Mouse (Mus musculus): ENCODE measurements around the gene Polr2m. TPM values are rescaled to one million over a fixed set of nuclear protein-coding genes. Genes with fewer than 3 reads are reported as not detected.

Gene Polr2m
- polyA plus RNA-seq (2014; fragmentation: Nextera tagmentation; extraction: Ambion mirVana), result 278 and 305 TPM in 2 replicates

- Histone ChIP-seq H3K36me3 (ENCODE audit: control insufficient read depth, insufficient read depth, low read length) (peaks cover 32% of the 10 kb centered on the region), H3K4me3 (ENCODE audit: control insufficient read depth in 1 of 2, insufficient read depth in 1 of 2, low read depth in 1 of 2, low read length in 2 of 2) (peak within 1 kb of the TSS; percentile 94 to 100), H3K9ac (ENCODE audit: low read length) (peak within 1 kb of the TSS; percentile 100), H3K4me1 (ENCODE audit: control insufficient read depth in 2 of 2, insufficient read depth in 2 of 2, low read length in 2 of 2) (peaks cover 0 to 16% of the 10 kb centered on the region in 2 experiments), H3K27ac (replicated peaks in 1 of 2; ENCODE audit: control insufficient read depth in 1 of 2, insufficient read depth in 1 of 2, low read depth in 2 of 2, low read length in 2 of 2) (peak within 1 kb of the TSS; percentile 97), H3K4me2 (ENCODE audit: low read length) (peak within 1 kb of the TSS; percentile 90), H3K27me3 (ENCODE audit: control insufficient read depth, insufficient read depth, low read length) (no peaks in the 10 kb centered on the region), H3K9me3 (ENCODE audit: control insufficient read depth, low read length) (no peaks in the 10 kb centered on the region)
- ATAC-seq (ENCODE audit: insufficient number of reproducible peaks, insufficient read depth, low FRiP score, low read depth), result peak; percentile 97
- under 1% methylated on average over 70 of the region's 70 CpGs for WGBS
Observed at GRCm38 (mm10) chr9:71485475-71486094, at the start of gene Polr2m. Gene Polr2m (minus strand): TSS chr9:71485935.

GRCm38 (mm10) chr9:71535036-71535435 lies 49.3 kb upstream of the Polr2m start:
- Histone ChIP-seq H3K36me3 (ENCODE audit: control insufficient read depth, insufficient read depth, low read length) (peaks cover 77% of the 10 kb centered on the region), H3K4me2 (ENCODE audit: low read length) (no peak overlapping the region), H3K4me3 (ENCODE audit: control insufficient read depth in 1 of 2, insufficient read depth in 1 of 2, low read depth in 1 of 2, low read length in 2 of 2) (no peak overlapping the region), H3K9me3 (ENCODE audit: control insufficient read depth, low read length) (0 out of 2 replicates have a peak, but pooled peaks cover 2% of the 10 kb centered on the region), H3K9ac (ENCODE audit: low read length) (no peak overlapping the region), H3K27ac (replicated peaks in 1 of 2; ENCODE audit: control insufficient read depth in 1 of 2, insufficient read depth in 1 of 2, low read depth in 2 of 2, low read length in 2 of 2) (no peak overlapping the region), H3K27me3 (ENCODE audit: control insufficient read depth, insufficient read depth, low read length) (no peaks in the 10 kb centered on the region), H3K4me1 (ENCODE audit: control insufficient read depth in 2 of 2, insufficient read depth in 2 of 2, low read length in 2 of 2) (no peaks in the 10 kb centered on the region)
- 87% methylated on average over 2 of the region's 2 CpGs for WGBS
- no peak for ATAC-seq (ENCODE audit: insufficient number of reproducible peaks, insufficient read depth, low FRiP score, low read depth)

- Histone ChIP-seq H3K4me1 (ENCODE audit: control insufficient read depth in 2 of 2, insufficient read depth in 2 of 2, low read length in 2 of 2) (no peaks in the 10 kb centered on the region), H3K4me2 (ENCODE audit: low read length) (no peak overlapping the region), H3K36me3 (ENCODE audit: control insufficient read depth, insufficient read depth, low read length) (peaks cover 67% of the 10 kb centered on the region), H3K9ac (ENCODE audit: low read length) (no peak overlapping the region), H3K9me3 (ENCODE audit: control insufficient read depth, low read length) (0 out of 2 replicates have a peak, but pooled peaks cover 5% of the 10 kb centered on the region), H3K27me3 (ENCODE audit: control insufficient read depth, insufficient read depth, low read length) (no peaks in the 10 kb centered on the region), H3K4me3 (ENCODE audit: control insufficient read depth in 1 of 2, insufficient read depth in 1 of 2, low read depth in 1 of 2, low read length in 2 of 2) (no peak overlapping the region), H3K27ac (replicated peaks in 1 of 2; ENCODE audit: control insufficient read depth in 1 of 2, insufficient read depth in 1 of 2, low read depth in 2 of 2, low read length in 2 of 2) (no peak overlapping the region)
- 74% methylated on average over 2 of the region's 2 CpGs for WGBS
- ATAC-seq (ENCODE audit: insufficient number of reproducible peaks, insufficient read depth, low FRiP score, low read depth), result no peak
Observed at GRCm38 (mm10) chr9:71529960-71530359, 44.2 kb upstream of the Polr2m start.

GRCm38 (mm10) chr9:71527438-71527837 lies 41.7 kb upstream of the Polr2m start:
- ATAC-seq (ENCODE audit: insufficient number of reproducible peaks, insufficient read depth, low FRiP score, low read depth), result no peak
- H3K36me3 ChIP-seq (ENCODE audit: control insufficient read depth, insufficient read depth, low read length), result peaks cover 75% of the 10 kb centered on the region

GRCm38 (mm10) chr9:71523901-71524300 lies 38.2 kb upstream of the Polr2m start:
- H3K27ac ChIP-seq (replicated peaks in 1 of 2; ENCODE audit: control insufficient read depth in 1 of 2, insufficient read depth in 1 of 2, low read depth in 2 of 2, low read length in 2 of 2), result no peak overlapping the region
- no peak for ATAC-seq (ENCODE audit: insufficient number of reproducible peaks, insufficient read depth, low FRiP score, low read depth)
- H3K4me2 ChIP-seq (ENCODE audit: low read length), result no peak overlapping the region
- H3K4me3 ChIP-seq (ENCODE audit: control insufficient read depth in 1 of 2, insufficient read depth in 1 of 2, low read depth in 1 of 2, low read length in 2 of 2), result no peak overlapping the region
- no peaks in the 10 kb centered on the region for H3K27me3 ChIP-seq (ENCODE audit: control insufficient read depth, insufficient read depth, low read length)
- no peak overlapping the region for H3K9ac ChIP-seq (ENCODE audit: low read length)
- H3K36me3 ChIP-seq (ENCODE audit: control insufficient read depth, insufficient read depth, low read length), result peaks cover 67% of the 10 kb centered on the region
- H3K4me1 ChIP-seq (ENCODE audit: control insufficient read depth in 2 of 2, insufficient read depth in 2 of 2, low read length in 2 of 2), result no peaks in the 10 kb centered on the region
- 90% methylated on average over 4 of the region's 4 CpGs for WGBS
- H3K9me3 ChIP-seq (ENCODE audit: control insufficient read depth, low read length), result no peaks in the 10 kb centered on the region

More at GRCm38 (mm10) chr9:71527438-71527837, 41.7 kb upstream of the Polr2m start:
- Histone ChIP-seq H3K27me3 (ENCODE audit: control insufficient read depth, insufficient read depth, low read length) (no peaks in the 10 kb centered on the region), H3K4me2 (ENCODE audit: low read length) (no peak overlapping the region), H3K27ac (replicated peaks in 1 of 2; ENCODE audit: control insufficient read depth in 1 of 2, insufficient read depth in 1 of 2, low read depth in 2 of 2, low read length in 2 of 2) (no peak overlapping the region), H3K9me3 (ENCODE audit: control insufficient read depth, low read length) (0 out of 2 replicates have a peak, but pooled peaks cover 5% of the 10 kb centered on the region), H3K9ac (ENCODE audit: low read length) (no peak overlapping the region), H3K4me1 (ENCODE audit: control insufficient read depth in 2 of 2, insufficient read depth in 2 of 2, low read length in 2 of 2) (no peaks in the 10 kb centered on the region), H3K4me3 (ENCODE audit: control insufficient read depth in 1 of 2, insufficient read depth in 1 of 2, low read depth in 1 of 2, low read length in 2 of 2) (no peak overlapping the region)
- WGBS, result 86% methylated on average over 9 of the region's 9 CpGs

- ATAC-seq (ENCODE audit: insufficient number of reproducible peaks, insufficient read depth, low FRiP score, low read depth), result no peak
- H3K27ac ChIP-seq (replicated peaks in 1 of 2; ENCODE audit: control insufficient read depth in 1 of 2, insufficient read depth in 1 of 2, low read depth in 2 of 2, low read length in 2 of 2), result no peak overlapping the region
- H3K9me3 ChIP-seq (ENCODE audit: control insufficient read depth, low read length), result no peaks in the 10 kb centered on the region
- peaks cover 2 to 8% of the 10 kb centered on the region in 2 experiments; a peak in 3 of 4 replicates for H3K4me1 ChIP-seq (ENCODE audit: control insufficient read depth in 2 of 2, insufficient read depth in 2 of 2, low read length in 2 of 2)
- WGBS, result 58% methylated on average over 3 of the region's 3 CpGs
- H3K4me2 ChIP-seq (ENCODE audit: low read length), result no peak overlapping the region
- no peaks in the 10 kb centered on the region for H3K27me3 ChIP-seq (ENCODE audit: control insufficient read depth, insufficient read depth, low read length)
- no peak overlapping the region for H3K4me3 ChIP-seq (ENCODE audit: control insufficient read depth in 1 of 2, insufficient read depth in 1 of 2, low read depth in 1 of 2, low read length in 2 of 2)
- no peak overlapping the region for H3K9ac ChIP-seq (ENCODE audit: low read length)
- peaks cover 52% of the 10 kb centered on the region for H3K36me3 ChIP-seq (ENCODE audit: control insufficient read depth, insufficient read depth, low read length)
Observed at GRCm38 (mm10) chr9:71519836-71520235, 34.1 kb upstream of the Polr2m start.

- Histone ChIP-seq H3K27ac (replicated peaks in 1 of 2; ENCODE audit: control insufficient read depth in 1 of 2, insufficient read depth in 1 of 2, low read depth in 2 of 2, low read length in 2 of 2) (no peak overlapping the region), H3K4me1 (ENCODE audit: control insufficient read depth in 2 of 2, insufficient read depth in 2 of 2, low read length in 2 of 2) (peaks cover 2 to 8% of the 10 kb centered on the region in 2 experiments; a peak in 3 of 4 replicates), H3K27me3 (ENCODE audit: control insufficient read depth, insufficient read depth, low read length) (no peaks in the 10 kb centered on the region), H3K9me3 (ENCODE audit: control insufficient read depth, low read length) (no peaks in the 10 kb centered on the region), H3K4me3 (ENCODE audit: control insufficient read depth in 1 of 2, insufficient read depth in 1 of 2, low read depth in 1 of 2, low read length in 2 of 2) (no peak overlapping the region), H3K4me2 (ENCODE audit: low read length) (no peak overlapping the region), H3K36me3 (ENCODE audit: control insufficient read depth, insufficient read depth, low read length) (peaks cover 51% of the 10 kb centered on the region), H3K9ac (ENCODE audit: low read length) (no peak overlapping the region)
- ATAC-seq (ENCODE audit: insufficient number of reproducible peaks, insufficient read depth, low FRiP score, low read depth), result no peak
- 35% methylated on average over 4 of the region's 4 CpGs for WGBS
Observed at GRCm38 (mm10) chr9:71517487-71517886, 31.8 kb upstream of the Polr2m start.

- H3K4me3 ChIP-seq (ENCODE audit: control insufficient read depth in 1 of 2, insufficient read depth in 1 of 2, low read depth in 1 of 2, low read length in 2 of 2), result no peak overlapping the region
- H3K27ac ChIP-seq (replicated peaks in 1 of 2; ENCODE audit: control insufficient read depth in 1 of 2, insufficient read depth in 1 of 2, low read depth in 2 of 2, low read length in 2 of 2), result no peak overlapping the region
Observed at GRCm38 (mm10) chr9:71515862-71516261, 30.1 kb upstream of the Polr2m start.

More at GRCm38 (mm10) chr9:71515862-71516261, 30.1 kb upstream of the Polr2m start:
- WGBS, result 86% methylated on average over 4 of the region's 4 CpGs
- no peak for ATAC-seq (ENCODE audit: insufficient number of reproducible peaks, insufficient read depth, low FRiP score, low read depth)
- no peak overlapping the region for H3K9ac ChIP-seq (ENCODE audit: low read length)
- H3K4me1 ChIP-seq (ENCODE audit: control insufficient read depth in 2 of 2, insufficient read depth in 2 of 2, low read length in 2 of 2), result peaks cover 2 to 8% of the 10 kb centered on the region in 2 experiments; a peak in 3 of 4 replicates
- H3K9me3 ChIP-seq (ENCODE audit: control insufficient read depth, low read length), result no peaks in the 10 kb centered on the region
- no peak overlapping the region for H3K4me2 ChIP-seq (ENCODE audit: low read length)
- H3K36me3 ChIP-seq (ENCODE audit: control insufficient read depth, insufficient read depth, low read length), result peaks cover 56% of the 10 kb centered on the region
- H3K27me3 ChIP-seq (ENCODE audit: control insufficient read depth, insufficient read depth, low read length), result no peaks in the 10 kb centered on the region
